Mouse (Mus musculus) olfactory bulb, adult 2 months (tissue): ENCODE data around the gene Trpm3. TPM values are rescaled to one million over a fixed set of nuclear protein-coding genes. Genes with fewer than 3 reads are reported as not detected.

Source experiments
- H3K27ac ChIP-seq: fragments of 200-500 bp; 2 replicates; pipeline ENCODE4 v1.5.1; 2012; ENCODE audit warnings: low read depth, low read length; ENCODE audit not compliant: insufficient read depth
- H3K4me1 ChIP-seq: fragments of 200-500 bp; 2 replicates; pipeline ENCODE4 v1.6.1; 2012; ENCODE audit warnings: low read length; ENCODE audit not compliant: control insufficient read depth, insufficient read depth
- H3K4me3 ChIP-seq: fragments of 200-500 bp; 2 replicates; pipeline ENCODE4 v1.5.1; 2012; ENCODE audit warnings: mild to moderate bottlenecking, low read depth, low read length, moderate library complexity; ENCODE audit not compliant: insufficient read depth
- CTCF ChIP-seq: fragments of 200-500 bp; IDR thresholded peaks from 2 replicates; pipeline ENCODE4 v1.5.1; 2012; ENCODE audit warnings: low read depth, mild to moderate bottlenecking, low read length, moderate library complexity; ENCODE audit not compliant: insufficient read depth
- POLR2A ChIP-seq: fragments of 200-500 bp; IDR thresholded peaks from 2 replicates; pipeline ENCODE4 v1.6.1; 2012; ENCODE audit warnings: mild to moderate bottlenecking, low read depth, low read length, moderate library complexity; ENCODE audit not compliant: insufficient read depth
- WGBS: fragments of 180-500 bp; shearing (Covaris S2); methylation state at CpG from one replicate; pipeline ENCODE4 v1.1.7; 2018; 5-methylcytosine and 5-hydroxymethylcytosine counted together
- polyA plus RNA-seq: library from polyadenylated mRNA; stranded (reverse); fragments of >200 nt; gene quantifications from 2 replicates; pipeline ENCODE4 v1.2.4, GENCODE M21; 2012; ENCODE audit warnings: low replicate concordance; ENCODE audit not compliant: missing spikeins, insufficient read depth, insufficient read length

Gene Trpm3
- polyA plus RNA-seq, 1 experiment = 53.7 TPM

GRCm38 (mm10) chr19:22338927-22339326 lies 200.1 kb downstream of the Trpm3 start:
- H3K4me1 ChIP-seq = peaks cover 10% of the 10 kb centered on the region
- no peak for TF ChIP-seq CTCF
- no peak for TF ChIP-seq POLR2A
- H3K27ac ChIP-seq = no peak overlapping the region
- no peak overlapping the region for H3K4me3 ChIP-seq
- WGBS = 90% methylated on average over 8 of the region's 8 CpGs

GRCm38 (mm10) chr19:22354037-22354541 lies 215.2 kb downstream of the Trpm3 start:
- 42% methylated on average over 14 of the region's 14 CpGs for WGBS
- H3K4me1 ChIP-seq = no peaks in the 10 kb centered on the region
- TF ChIP-seq POLR2A (no peak), CTCF (no peak)
- no peak overlapping the region for H3K27ac ChIP-seq
- peak overlapping the region; percentile 1; the same call in 1 of the 2 replicates for H3K4me3 ChIP-seq

GRCm38 (mm10) chr19:22386890-22387289 lies 248.0 kb downstream of the Trpm3 start:
- TF ChIP-seq POLR2A = no peak
- Histone ChIP-seq H3K27ac (no peak overlapping the region), H3K4me1 (no peaks in the 10 kb centered on the region), H3K4me3 (no peak overlapping the region)
- 82% methylated on average over 3 of the region's 3 CpGs for WGBS

- no peak for TF ChIP-seq POLR2A
- TF ChIP-seq CTCF = no peak
- 87% methylated on average over 1 of the region's 1 CpGs for WGBS
- Histone ChIP-seq H3K27ac (no peak overlapping the region), H3K4me3 (no peak overlapping the region), H3K4me1 (no peaks in the 10 kb centered on the region)
Measured at GRCm38 (mm10) chr19:22394700-22395099, 255.9 kb downstream of the Trpm3 start.

- Histone ChIP-seq H3K4me3 (no peak overlapping the region), H3K4me1 (no peaks in the 10 kb centered on the region), H3K27ac (no peak overlapping the region)
- TF ChIP-seq CTCF (no peak), POLR2A (no peak)
- WGBS = 89% methylated on average over 3 of the region's 3 CpGs
Measured at GRCm38 (mm10) chr19:22404049-22404448, 265.2 kb downstream of the Trpm3 start.

GRCm38 (mm10) chr19:22418239-22418638 lies 279.4 kb downstream of the Trpm3 start:
- TF ChIP-seq POLR2A (no peak), CTCF (no peak)
- Histone ChIP-seq H3K4me1 (no peaks in the 10 kb centered on the region), H3K27ac (no peak overlapping the region), H3K4me3 (no peak overlapping the region)
- 94% methylated on average over 3 of the region's 3 CpGs for WGBS

- no peaks in the 10 kb centered on the region for H3K4me1 ChIP-seq
- no peak overlapping the region for H3K27ac ChIP-seq
- 93% methylated on average over 2 of the region's 2 CpGs for WGBS
- TF ChIP-seq CTCF = no peak
- TF ChIP-seq POLR2A = no peak
- H3K4me3 ChIP-seq = no peak overlapping the region
Measured at GRCm38 (mm10) chr19:22437207-22437606, 298.4 kb downstream of the Trpm3 start.

- TF ChIP-seq POLR2A = no peak
- TF ChIP-seq CTCF = no peak
- WGBS = 4% methylated on average over 18 of the region's 18 CpGs
- peak overlapping the region; percentile 55 for H3K27ac ChIP-seq
- H3K4me3 ChIP-seq = peak overlapping the region; percentile 45
- H3K4me1 ChIP-seq = peaks cover 2% of the 10 kb centered on the region; the same call in 1 of the 2 replicates
Measured at GRCm38 (mm10) chr19:22447418-22448339, 308.8 kb downstream of the Trpm3 start.
